Mouse (Mus musculus) testis, adult 2 months (tissue): ENCODE results near the gene Ehmt1.

ENCODE experiments used
- CTCF ChIP-seq: fragments of 200-500 bp; IDR thresholded peaks from 2 replicates; pipeline ENCODE4 v1.5.1; 2012; ENCODE audit warnings: low read depth, mild to moderate bottlenecking, inconsistent platforms, low read length, moderate library complexity; ENCODE audit not compliant: control insufficient read depth, insufficient read depth, insufficient replicate concordance
- POLR2A ChIP-seq: fragments of 200-500 bp; IDR thresholded peaks from 2 replicates; pipeline ENCODE4 v1.6.1; 2012; ENCODE audit warnings: low read depth, mild to moderate bottlenecking, inconsistent platforms, low read length, moderate library complexity; ENCODE audit not compliant: control insufficient read depth

- TF ChIP-seq CTCF (no peak), POLR2A (no peak)
Observed at GRCm38 (mm10) chr2:24763115-24763557, 156.3 kb downstream of the Ehmt1 start, which contains the start of gene Cacna1b.
